Mouse (Mus musculus) heart, adult 11 months (tissue): Measurements from ENCODE around the gene Rpusd3.

Experiments used
- DNase-seq: peaks from one replicate; pipeline ENCODE4 v3.0.0; 2022

The Rpusd3 gene

DNA sequence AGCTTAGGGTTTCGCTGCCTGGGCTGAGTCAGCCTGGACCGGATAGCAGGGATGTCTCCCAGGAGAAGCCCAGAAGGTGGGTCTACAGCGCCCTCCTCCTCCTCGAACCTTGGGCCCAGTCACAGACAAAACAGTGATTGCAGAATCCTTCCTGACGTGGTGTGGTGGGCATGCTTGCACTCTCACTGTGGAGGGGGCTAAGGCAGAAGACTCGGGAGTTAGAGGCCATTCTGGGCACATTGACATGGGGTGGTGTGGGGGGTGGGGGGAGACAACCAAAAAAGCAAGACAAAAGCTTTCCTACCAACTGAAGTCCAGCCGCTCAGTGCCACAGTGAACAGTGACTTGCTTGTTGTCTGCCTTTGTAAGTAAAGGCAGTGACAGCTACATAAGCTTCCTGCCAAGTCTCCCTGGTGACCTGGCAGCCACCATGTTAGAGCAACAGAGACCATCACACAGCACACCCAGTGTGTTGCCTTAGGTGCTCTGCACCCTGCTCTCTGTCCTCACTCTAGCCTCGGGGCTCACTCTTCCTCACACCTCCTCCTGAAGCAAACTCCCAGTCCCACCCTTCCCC is 34.7 kb downstream of the Rpusd3 start:
- no peak for DNase-seq

DNA sequence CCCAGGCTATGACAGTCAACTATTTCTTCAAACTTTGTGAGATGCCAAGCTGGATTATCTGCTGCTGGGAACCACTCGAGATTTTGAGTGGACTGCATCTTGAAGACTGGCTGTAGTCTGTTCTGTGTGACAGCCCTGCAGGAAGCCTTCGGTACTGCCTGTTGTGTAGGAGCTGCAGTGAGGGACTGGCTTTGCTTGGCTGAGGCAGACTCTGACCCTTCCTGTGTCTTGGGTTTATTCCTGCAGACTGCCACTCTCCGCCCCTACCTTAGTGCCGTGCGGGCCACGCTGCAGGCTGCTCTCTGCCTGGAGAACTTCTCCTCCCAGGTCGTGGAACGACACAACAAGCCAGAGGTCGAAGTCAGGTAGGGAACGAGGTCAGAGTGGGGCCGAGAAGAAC is 38.7 kb downstream of the Rpusd3 start:
- peak; percentile 82 for DNase-seq

DNA sequence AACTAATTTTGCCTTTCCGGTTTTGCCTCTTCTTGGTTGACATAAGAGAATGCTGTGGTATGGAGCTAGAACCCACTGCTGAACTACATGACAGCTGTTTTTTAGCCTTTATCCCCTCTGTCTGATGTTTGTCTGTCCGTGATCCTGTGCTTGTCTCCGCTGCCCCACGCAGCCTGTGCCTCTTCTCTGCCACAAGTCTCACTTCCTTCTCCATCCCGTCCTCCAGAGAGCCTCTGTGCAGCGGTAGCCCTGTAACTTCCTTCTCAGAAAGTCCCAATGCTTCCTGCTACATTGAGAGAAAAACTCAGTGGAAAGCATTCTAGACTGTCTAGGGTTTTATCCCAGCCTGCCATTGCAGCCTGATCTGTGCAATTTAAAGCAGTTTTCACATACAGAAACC is 39.9 kb downstream of the Rpusd3 start:
- peak; percentile 94 for DNase-seq

DNA sequence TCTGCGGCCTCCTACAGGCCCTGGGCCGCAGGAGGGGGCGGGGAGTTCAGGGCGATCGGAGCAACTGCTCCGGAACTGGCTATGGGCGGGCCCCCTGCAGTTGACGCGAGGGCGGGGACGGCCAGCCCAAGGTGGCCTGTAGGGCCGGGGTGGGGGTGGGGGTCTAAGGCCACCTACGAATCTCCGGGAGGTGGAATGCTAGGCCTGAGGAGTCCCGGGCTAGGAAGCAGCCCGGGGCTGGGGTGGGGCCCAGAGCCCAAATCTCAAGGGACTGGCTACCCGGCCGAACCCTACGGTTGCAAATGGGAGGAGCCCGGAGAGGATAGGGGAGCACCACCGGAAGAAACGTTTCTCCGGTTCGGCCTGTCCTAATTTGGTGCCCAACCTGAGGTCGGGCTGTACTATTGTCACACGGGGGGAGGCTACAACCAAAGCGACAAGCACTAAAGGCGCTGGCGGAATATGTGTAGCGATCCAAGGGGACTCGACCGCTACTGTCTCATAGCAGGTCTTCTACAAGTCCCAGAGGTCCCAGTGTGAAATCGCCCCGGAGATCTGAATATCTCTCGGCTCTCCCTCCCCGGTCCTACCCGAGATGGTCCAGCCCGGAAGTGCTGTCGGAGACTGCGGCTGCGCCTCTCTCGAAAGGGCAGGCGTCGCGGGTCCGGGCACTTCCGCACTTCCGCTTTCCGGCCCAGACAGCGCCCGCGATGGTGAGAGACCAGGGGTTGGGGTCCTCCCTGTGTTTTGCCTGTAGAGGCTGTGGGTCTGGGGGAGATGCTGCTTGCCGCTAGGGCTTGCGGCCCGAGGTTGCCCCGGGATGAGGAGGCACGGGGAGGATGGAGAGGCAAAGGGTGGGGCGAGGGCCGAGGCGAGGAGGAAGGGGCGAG is 41.4 kb downstream of the Rpusd3 start, which contains the start of the genes Tada3 and Arpc4:
TSS of gene Tada3 (minus strand) at position 388 of the 890 bp plus-strand sequence.
TSS of gene Arpc4 (plus strand) at position 620 of the 890 bp plus-strand sequence.
- peak; percentile 100 for DNase-seq

GRCm38 (mm10) chr6:113377172-113377495 is 42.0 kb downstream of the Rpusd3 start:
- no peak for DNase-seq

- no peak for DNase-seq
Observed at GRCm38 (mm10) chr6:113373491-113373890, 45.6 kb downstream of the Rpusd3 start.

GRCm38 (mm10) chr6:113370194-113370929 is 48.8 kb downstream of the Rpusd3 start:
- peak; percentile 80 for DNase-seq

- DNase-seq: peak; percentile 73
Observed at GRCm38 (mm10) chr6:113368577-113368976, 50.6 kb downstream of the Rpusd3 start.

DNA sequence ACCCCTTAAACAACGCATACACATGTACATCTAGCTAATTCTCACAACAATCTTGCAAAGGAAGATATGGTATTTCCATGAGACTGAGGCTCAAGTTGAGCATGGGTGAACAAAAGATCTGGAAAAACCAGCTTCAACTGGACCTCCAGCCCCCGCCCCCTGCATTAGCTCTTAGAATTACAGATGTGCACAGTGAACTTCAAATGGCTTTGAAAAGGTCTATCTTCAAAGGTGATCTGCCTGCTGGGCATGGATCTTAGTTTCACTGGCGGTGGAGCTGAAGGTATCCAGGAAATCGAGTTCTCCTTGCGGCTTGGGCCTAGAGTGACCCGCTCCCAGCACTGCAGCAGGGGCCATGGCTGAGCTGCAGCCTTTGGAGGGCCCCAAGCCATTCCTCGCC is 51.0 kb downstream of the Rpusd3 start:
- peak; percentile 45 for DNase-seq

DNA sequence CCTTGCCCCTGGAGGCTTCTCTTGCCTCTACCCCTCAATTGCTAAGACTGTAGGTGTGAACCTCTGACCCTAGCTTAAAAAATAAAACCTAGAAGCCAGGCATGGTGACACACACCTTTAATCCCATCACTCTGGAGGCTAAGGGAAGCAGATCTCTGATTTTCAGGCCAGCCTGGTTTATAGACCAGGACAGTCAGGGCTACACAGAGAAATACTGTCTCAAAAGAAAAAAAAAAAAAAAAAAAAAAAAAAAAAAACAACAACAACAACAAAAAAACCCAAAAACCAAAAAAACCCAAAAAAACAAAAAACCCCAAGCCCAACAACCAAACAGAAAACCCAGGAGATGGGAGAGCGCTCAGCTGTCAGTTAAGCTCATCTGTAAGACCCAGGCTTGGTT is 51.6 kb downstream of the Rpusd3 start:
- no peak for DNase-seq

GRCm38 (mm10) chr6:113366639-113367038 is 52.5 kb downstream of the Rpusd3 start:
- DNase-seq: peak; percentile 80
